Mouse (Mus musculus) bone marrow, adult 2 months (tissue): ENCODE results near the gene Fbxl16.

Experiments
- CTCF ChIP-seq: fragments of 200-500 bp; IDR thresholded peaks from 2 replicates; pipeline ENCODE4 v1.5.1; 2011; ENCODE audit warnings: low read length, control low read depth; ENCODE audit not compliant: control insufficient read depth, insufficient read depth
- POLR2A ChIP-seq: fragments of 200-500 bp; IDR thresholded peaks from 2 replicates; pipeline ENCODE4 v1.6.1; 2011; ENCODE audit warnings: low read depth, mild to moderate bottlenecking, control low read depth, low read length, borderline replicate concordance; ENCODE audit not compliant: control insufficient read depth

GRCm38 (mm10) chr17:25869498-25869897, 60.6 kb downstream of the Fbxl16 start:
- TF ChIP-seq CTCF (no peak), POLR2A (no peak)
